Mouse (Mus musculus): ENCODE measurements around the gene Cgas. TPM values are rescaled to one million over a fixed set of nuclear protein-coding genes. Genes with fewer than 3 reads are reported as not detected.

Cgas gene
- total RNA-seq, 2 experiments from 2014 or later = 0.54 to 0.56 TPM

GRCm38 (mm10) chr9:78394602-78395001 lies 48.4 kb downstream of the Cgas start:
- intact Hi-C loops (cut with DNase I) = no loop called here
- DNase-seq = no peak

- no peak for DNase-seq
- intact Hi-C loops (cut with DNase I) = no loop called here
Measured at GRCm38 (mm10) chr9:78393741-78394140, 49.3 kb downstream of the Cgas start.

DNA sequence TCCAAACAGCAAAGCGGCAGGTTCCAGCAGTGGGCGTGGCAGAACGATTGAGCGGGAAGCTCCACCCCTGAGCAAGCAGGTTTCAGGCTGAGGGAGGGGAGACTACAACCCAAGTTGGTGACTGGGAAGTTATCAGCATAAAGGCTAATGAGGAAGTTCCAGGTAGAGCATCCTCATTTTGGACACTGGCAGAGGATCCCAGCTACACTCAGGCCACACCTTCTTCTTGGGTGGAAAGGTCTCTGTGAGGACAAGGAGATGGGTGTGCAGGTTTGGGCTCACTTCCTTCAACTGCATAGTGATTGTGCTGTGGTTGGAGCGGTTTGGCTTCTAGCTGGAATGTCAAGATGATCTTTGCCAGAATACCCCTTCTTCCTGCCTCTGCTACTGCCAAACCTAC lies 53.1 kb downstream of the Cgas start:
- intact Hi-C loops (cut with DNase I) = no loop called here
- no peak for DNase-seq

- no peak for DNase-seq
- intact Hi-C loops (cut with DNase I) = no loop called here
Measured at GRCm38 (mm10) chr9:78386947-78387346, 56.1 kb downstream of the Cgas start.

DNA sequence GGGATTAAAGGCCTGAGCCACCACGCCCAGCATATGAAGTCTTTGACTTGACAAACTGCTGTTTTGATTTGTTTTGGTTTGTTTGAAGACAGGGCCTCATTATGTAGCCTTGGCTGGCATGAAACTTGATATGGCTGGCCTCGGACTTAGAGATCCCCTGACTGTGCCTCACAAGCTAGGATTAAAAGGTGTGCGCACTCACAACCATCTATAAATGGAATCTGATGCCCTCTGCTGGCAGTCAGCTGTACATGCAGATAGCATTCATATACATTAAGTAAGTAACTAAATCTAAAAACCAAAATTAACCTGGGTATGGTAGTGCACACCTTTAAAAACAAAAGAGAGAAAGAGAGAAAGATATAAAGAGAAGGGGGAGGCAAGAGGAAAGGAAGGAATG lies 57.1 kb downstream of the Cgas start:
- intact Hi-C loops (cut with DNase I) = no loop called here
- no peak for DNase-seq

Small RNA genes within 50 kb of the gene (microRNA-seq; reads per million reads assigned to microRNA genes)
- gene Gm26377 (ENCODE audit: borderline number of aligned reads in 2 of 2) = 0 reads per million in 2 experiments

Other genes with a start within 250 kb of the Cgas start
- gene Gsta1, start 212.6 kb downstream of the Cgas start, total RNA-seq (2021) = 1 to 10 TPM in 1 of 2 experiments, not detected in 1; 1.1 TPM
- gene Gm3776, start 186.1 kb downstream of the Cgas start, total RNA-seq (2021) = 1 to 10 TPM; 1.0 to 1.2 TPM
- not detected for gene Gm10639, start 153.3 kb downstream of the Cgas start, total RNA-seq (2021)
- gene Omt2a, start 128.4 kb downstream of the Cgas start, total RNA-seq (2021) = not detected
- gene Omt2b, start 115.6 kb downstream of the Cgas start, total RNA-seq (2021) = not detected
- gene Gsta2, start 87.4 kb downstream of the Cgas start, total RNA-seq (2021) = under 1 TPM in 1 of 2 experiments, not detected in 1; 0.46 TPM
- not detected for gene Dppa5a, start 75.1 kb downstream of the Cgas start, total RNA-seq (2021)
- gene Ooep, start 64.5 kb downstream of the Cgas start, total RNA-seq (2021) = not detected
- not detected for gene Ddx43, start 47.5 kb downstream of the Cgas start, total RNA-seq (2021)
- gene Mto1, start 5.0 kb upstream of the Cgas start, total RNA-seq (2021) = 10 to 100 TPM; 24.3 to 25.2 TPM
- gene Gm17324, start 5.5 kb upstream of the Cgas start, total RNA-seq (2021) = not detected
- 1,000 to 10,000 TPM; 1,083 to 1,160 TPM for gene Eef1a1, start 45.9 kb upstream of the Cgas start, total RNA-seq (2021)
- gene Slc17a5, start 144.8 kb upstream of the Cgas start, total RNA-seq (2021) = 1 to 10 TPM; 6.5 to 6.9 TPM
- 1 to 10 TPM; 1.6 to 1.9 TPM for gene Cd109, start 172.3 kb upstream of the Cgas start, total RNA-seq (2021)